Mouse (Mus musculus): ENCODE data around the gene Gprin2.

Gprin2 gene

DNA sequence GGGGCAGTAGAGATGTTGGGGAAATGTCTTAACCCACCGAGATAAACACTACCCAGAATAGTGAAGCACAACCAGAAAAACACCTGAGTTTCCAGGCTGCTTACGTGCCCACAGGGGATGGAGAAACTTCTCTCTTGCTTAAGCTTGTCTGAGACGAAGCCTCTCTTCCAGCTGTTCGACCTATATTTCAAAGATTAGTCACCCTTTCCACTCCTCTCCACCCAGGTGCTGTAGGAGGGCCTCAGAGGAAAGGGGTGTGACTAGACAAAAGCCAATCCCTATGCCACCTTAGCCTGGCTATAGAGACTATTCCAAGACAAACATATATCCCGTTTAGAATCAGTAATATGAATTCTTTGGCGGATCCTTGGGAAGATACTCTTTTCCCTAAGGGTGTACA, 6.5 kb upstream of the Gprin2 start:
- no peak for DNase-seq (ENCODE audit: low spot score in 2 of 2)

DNA sequence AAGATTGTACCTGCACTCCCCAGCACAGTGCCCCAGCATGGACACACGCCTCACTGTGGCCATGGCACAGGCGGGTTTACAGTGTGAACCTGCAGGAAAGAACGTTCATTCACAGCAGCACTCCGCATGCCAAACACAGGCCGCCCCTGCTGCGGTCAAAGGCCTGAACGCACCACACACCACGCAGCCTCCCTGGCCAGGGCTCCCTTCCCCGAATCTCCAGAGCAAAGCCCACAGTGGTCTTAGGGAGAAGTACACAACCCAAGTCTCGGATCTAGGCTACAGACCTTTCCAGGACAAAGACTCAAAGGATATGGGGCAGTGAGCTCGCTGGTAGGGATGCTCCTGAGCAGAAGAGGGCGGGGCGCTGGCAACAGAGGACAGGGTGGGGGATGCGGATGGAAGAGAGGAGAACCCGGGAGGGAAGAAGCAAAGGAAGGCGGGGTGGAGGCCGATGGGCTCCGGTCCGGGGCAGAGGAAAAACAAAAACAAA, 669 bp downstream of the Gprin2 start:
- peak in 1 of 2 experiments; percentile 28 for DNase-seq (ENCODE audit: low spot score in 2 of 2)

DNA sequence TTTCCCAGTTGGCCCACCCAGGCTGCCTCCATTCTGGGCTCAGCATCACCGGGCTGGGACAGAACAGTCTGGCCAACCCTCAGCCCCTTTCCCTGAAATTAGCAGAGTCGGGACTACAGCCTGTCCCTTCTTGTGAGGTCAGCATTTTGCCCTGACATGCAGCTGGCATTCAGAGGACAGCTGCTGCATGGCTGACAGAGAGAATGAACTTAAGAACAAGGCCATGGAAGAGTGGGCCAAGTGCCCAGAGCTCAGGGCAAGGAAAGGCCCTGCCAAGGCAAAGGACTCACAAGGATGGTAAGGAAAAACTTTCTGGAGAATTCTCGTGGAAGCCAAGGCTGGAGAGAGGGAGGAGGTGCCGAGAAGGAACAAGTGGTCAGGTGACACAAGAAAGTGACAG, 4.7 kb downstream of the Gprin2 start:
- no peak for DNase-seq (ENCODE audit: low spot score in 2 of 2)

DNA sequence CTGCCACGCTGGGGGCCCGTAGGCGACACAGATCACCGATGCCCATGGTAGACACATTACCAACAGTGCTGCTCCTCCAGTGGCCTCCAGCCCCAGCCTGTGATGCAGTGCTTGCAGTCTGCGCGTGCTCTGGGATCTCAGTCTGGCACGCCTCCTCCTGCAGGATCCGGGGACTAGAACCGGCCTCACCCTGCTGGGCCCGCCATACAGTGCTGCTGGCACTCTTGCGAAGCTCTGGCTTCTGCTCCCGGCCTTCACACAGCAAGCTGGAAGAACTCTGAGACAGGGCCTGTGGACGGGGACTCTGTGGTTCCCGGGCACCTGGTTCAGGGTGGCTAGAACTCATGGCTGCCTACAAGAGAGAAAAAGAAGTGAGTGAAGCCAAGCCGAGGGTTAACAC, 6.0 kb downstream of the Gprin2 start:
- no peak for DNase-seq (ENCODE audit: low spot score in 2 of 2)

DNA sequence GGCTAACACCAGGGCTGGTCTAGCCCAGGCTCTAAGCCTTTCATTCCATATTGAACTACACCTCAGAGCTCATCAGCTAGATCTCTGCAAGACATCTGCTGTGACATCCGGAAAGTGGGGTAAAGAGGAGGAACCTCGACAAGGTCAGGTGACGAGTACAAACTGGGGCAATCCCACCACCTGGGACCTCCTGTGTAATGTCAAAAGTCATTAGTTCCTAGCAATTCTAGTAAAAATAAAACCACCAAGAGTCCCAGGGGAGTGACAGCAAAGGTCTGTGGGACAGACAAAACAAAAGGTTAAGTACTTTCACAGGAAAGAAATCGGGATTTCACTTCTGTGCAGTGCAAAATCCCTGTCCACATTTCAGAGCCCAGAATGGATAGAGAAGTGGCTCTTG, 7.6 kb downstream of the Gprin2 start:
- DNase-seq (ENCODE audit: low spot score in 2 of 2) = no peak

DNA sequence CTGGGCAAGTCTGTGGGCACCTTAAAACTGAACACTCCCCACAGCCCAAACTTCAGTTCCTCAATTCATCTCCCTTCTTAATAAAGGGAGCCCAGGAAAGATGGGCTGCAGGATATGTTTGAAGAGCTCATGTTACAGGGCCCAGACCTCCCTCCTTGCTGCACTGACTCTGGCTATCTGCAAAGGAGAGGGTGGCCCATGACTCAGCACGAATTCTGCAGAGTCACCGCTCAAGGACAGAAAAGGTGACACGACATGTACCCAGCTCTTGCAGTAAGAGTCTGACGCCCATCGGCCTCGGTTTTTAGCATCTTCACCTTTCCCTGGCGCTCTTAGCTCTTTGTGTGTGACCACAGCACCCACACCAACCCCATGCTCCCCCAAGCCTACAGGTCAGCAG, 11.1 kb downstream of the Gprin2 start:
- DNase-seq (ENCODE audit: low spot score in 2 of 2) = no peak

DNA sequence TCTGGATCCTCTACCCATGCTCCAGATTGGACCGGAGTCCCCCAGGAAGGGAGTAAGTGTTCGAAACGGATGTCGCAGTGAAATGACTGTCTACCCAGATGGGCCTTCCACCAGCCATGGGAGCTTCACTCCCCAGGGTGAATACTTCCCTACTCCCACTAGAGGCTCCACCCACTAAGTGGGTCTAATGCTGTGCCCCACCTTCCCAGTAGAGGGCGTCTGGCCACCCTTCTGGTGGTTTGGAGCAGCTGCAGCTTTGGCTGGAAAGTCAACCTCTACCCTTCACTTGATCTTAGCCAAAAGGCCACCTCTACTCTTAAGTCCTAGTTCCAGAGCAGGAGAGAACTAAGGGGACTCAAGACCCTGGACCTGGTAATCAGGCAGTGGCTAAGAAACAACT, 12.8 kb downstream of the Gprin2 start:
- DNase-seq (ENCODE audit: low spot score in 2 of 2) = peak in 1 of 2 experiments; percentile 25

DNA sequence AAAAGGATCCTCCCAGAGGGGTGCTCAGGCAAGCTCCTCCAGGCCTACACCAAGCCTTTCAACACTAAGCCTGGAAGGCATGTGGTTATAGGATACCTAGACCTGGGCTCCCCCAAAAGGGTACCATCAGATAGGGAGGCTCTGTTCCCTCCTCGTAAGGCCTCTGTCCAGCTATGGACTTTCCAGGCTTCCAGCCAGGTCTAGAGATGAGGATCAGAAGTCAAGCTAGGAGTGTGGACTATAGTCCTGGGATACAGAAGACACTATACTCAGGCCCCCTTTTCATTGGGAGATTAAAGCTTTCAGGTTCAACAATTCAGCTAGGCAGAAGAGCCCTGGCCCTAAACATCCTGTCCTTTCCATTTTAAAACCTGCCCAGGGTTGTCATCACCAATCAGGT, 18.4 kb downstream of the Gprin2 start:
- DNase-seq (ENCODE audit: low spot score in 2 of 2) = no peak

DNA sequence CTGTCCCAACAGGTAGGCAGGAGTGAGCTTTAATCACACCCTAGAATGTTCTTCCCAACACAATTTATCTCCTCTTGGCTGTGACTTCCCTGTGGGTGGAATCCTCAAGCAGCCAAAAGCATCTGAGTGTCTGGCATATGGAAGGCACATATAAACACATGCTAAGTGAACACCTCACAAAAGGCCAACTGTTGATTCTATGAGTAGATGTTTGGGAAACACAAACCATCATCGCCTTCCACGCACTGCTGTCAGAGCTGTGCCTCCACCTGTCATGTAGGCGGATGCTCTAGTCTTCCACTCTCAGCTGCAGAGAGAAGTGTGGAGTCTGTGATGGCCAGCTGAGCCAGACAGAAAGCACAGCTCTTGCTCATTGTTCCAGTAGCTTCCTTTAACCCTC, 22.1 kb downstream of the Gprin2 start:
- peak; percentile 29 to 65 for DNase-seq (ENCODE audit: low spot score in 2 of 2)

DNA sequence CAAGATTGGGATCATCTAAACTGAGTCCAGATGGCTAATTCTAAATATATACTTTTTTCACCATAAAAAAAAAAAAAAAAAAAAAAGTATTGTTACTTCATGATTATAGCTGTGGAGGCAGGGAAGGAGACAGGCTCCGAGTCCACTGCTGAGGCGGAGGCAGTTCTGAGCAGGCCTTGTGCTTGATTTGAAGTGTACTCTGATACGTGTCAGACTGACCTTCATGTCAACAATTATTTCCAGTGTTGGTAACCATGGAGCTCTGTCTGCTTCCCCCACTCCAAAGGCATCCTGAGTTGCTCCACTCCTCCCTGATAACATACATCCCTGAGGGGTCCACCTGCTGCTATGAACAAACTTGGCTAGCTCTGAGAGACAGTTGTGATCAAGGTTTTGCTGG, 30.3 kb downstream of the Gprin2 start:
- DNase-seq (ENCODE audit: low spot score in 2 of 2) = no peak

DNA sequence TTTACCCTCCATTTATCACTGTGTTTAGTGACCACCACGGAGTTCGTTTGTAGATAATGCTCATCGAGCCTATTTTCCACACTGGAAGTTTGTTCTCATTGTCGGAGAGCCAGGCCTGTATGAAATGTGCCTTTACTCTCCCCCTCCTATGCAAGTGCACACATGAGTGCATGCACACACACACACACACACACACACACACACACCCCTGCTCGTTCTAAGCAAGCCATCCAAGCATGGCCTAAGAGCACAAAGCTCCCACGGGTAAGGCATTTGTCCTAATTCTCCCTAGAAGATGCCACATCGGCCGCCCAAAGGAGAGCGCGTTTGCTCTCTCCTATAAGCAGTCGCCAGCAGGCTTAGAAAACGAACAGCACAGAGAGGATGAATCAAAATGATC, 45.7 kb downstream of the Gprin2 start:
- no peak for DNase-seq (ENCODE audit: low spot score in 2 of 2)

DNA sequence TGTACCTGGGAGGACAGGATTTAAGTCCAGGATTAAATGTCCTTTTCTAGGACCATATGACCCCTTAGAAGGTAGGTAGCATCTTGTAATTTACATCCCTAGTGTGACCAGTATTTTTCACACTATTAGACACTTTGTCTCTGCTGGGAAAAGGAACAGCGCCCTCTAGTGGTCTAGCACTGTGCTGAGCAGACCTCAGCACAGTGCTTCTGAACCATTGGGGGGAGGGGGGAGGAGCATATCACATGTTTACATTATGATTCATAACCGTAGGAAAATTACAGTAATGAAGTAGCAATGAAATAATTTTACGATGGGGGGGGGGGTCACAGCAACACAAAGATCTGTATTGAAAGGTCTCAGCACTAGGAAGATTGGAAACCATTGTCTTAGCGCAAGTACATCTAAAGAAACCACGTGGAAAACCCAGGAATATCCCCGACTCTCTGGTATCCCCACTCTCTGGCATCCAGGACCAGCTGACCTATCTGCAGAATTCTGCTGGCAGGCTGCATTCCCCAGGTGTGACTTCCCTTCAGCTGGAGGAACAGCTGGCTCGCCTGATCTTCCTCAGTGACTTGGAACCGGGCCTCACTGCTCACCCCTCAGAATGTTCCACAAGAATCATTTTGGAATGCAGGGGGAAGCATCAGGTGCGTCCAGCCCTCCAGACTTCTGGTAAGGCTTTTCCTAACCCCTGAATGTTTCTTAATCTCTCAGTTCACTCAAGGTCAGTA, 46.7 kb downstream of the Gprin2 start:
- peak in 1 of 2 experiments; percentile 17 for DNase-seq (ENCODE audit: low spot score in 2 of 2)

DNA sequence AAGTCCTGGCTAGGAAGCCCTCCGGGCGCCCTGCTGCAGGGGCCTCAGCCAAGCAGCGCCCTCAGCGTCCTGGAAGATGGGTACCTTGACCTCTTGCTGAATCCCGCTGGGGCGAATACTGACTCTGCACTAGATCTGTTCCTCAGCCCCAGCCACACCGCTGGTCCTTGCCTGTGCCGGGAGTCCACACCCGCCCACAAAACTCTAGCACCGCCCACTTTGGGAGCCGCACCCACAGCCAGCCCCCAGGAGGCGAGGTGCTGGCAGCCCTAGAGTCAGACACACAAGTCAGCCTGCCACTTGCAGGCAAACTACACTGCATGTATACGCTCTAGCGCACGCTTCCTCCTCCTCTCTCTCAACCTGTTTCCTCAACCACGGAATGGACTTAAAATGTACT, 49.1 kb downstream of the Gprin2 start, which contains the start of gene Npy4r:
Npy4r (minus strand) TSS at position 148 of the 400 bp plus-strand sequence.
- peak in 1 of 2 experiments; percentile 9 for DNase-seq (ENCODE audit: low spot score in 2 of 2)

DNA sequence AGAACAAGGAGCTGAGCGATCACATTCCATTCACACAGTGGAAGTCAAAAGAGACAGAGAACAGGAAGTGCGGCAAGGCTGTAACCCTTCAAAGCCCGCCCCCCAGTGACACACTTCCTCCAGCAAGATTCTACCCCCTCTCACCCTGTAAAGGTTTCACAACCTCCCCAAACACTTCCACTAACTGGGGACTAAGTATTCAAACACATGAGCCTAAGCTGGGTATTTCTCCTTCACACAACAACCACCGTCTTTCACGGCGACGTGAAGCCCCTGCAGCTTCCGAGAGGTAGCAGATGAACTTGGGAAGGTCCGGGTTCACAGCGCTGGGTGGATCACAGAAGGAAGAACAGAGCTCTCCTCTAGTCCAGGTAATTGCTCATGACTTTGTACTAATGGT, 58.5 kb downstream of the Gprin2 start:
- no peak for DNase-seq (ENCODE audit: low spot score in 2 of 2)

DNA sequence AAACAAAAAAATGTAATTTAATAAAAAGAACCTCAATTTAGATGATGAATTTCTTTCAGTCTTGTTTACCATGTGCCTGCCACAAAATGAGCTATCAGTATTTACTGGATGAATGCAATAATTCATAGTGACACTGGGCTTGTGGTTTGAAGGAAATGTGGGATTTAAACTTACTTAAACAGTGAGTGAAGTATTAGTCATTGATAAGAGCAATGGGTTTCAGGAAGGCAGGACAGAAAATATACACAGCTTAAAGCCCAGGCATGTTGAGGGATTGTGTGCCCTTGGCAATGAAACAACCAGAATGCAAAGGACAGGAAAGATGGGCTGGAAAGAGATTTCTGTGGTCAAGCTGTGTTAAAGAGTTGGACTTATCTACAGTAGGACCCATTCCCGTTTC, 59.1 kb downstream of the Gprin2 start:
- no peak for DNase-seq (ENCODE audit: low spot score in 2 of 2)

DNA sequence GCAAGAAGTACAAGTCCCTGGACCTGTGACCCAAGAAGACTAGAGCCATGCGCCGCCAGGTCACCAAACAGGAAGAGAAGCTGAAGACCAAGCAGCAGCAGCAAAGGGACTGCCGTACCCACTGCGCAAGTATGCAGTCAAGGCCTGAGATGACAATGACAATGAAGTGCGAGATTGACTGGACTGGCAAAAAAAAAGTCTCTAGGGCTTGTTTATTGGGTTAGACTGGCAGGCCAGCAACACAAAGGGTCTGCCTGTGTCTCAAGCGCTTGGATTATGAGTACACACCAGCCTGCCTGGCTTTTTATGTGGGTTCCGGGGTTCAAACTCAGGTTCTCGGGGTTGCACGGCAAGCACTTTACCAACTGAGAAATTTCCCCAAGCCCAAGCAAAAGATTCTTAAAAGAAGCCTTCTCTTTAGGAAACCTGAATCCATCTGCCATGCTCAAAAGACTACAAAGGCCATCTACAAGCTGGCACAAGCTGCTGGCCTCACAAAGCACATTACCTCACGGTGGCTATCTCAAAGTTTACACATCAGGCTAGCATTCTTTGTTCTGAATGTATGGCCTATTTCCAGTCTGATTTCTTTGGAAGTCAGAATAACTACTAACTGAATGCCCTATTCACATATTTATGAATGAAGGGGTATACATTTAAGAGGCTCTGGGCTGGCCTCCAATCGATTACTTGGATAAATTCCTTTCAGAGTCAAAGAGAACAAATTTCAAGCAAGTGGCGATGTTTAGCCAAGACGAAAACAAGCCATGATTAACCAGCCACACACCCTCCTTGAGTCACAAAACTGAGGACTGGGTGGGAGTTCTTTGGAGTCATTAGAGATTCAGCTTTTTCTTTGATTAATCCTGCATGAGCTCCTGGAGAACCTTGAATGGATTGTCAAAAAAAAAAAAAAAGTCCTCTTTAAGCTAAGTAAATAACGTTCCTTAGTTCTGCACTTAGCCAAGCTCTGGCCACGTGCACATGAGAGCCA, 61.5 kb downstream of the Gprin2 start:
- no peak for DNase-seq (ENCODE audit: low spot score in 2 of 2)

Measured in frontal cortex, postnatal 10 days (tissue).